Mouse (Mus musculus): ENCODE measurements around the gene Epop. TPM values are rescaled to one million over a fixed set of nuclear protein-coding genes. Genes with fewer than 3 reads are reported as not detected.

The Epop gene
- polyA plus RNA-seq, 1 experiment: 0.86 TPM

GRCm38 (mm10) chr11:97607056-97607725 lies 22.3 kb downstream of the Epop start:
- 97% methylated on average over 8 of the region's 8 CpGs for WGBS
- H3K4me3 ChIP-seq (ENCODE audit: insufficient read depth, low read depth, low read length): no peak overlapping the region
- no peak overlapping the region for H3K27ac ChIP-seq (ENCODE audit: insufficient read depth, low read depth, low read length)
- no peaks in the 10 kb centered on the region for H3K36me3 ChIP-seq (ENCODE audit: control insufficient read depth, insufficient read depth, low read length)
- H3K4me1 ChIP-seq (ENCODE audit: control insufficient read depth, insufficient read depth, low read length): peaks cover 2% of the 10 kb centered on the region; the same call in 1 of the 2 replicates
- H3K27me3 ChIP-seq (replicated peaks; ENCODE audit: control insufficient read depth, insufficient read depth, low read length): no peaks in the 10 kb centered on the region
- DNase-seq: no peak
- TF ChIP-seq POLR2A (IDR thresholded peaks at IDR 0.05; ENCODE audit: low read depth, low read length) (no peak), CTCF (conservative IDR thresholded peaks at IDR 0.05; ENCODE audit: insufficient read depth, insufficient read length, low read depth, low read length) (no peak)

- no peaks in the 10 kb centered on the region for H3K36me3 ChIP-seq (ENCODE audit: control insufficient read depth, insufficient read depth, low read length)
- no peak for TF ChIP-seq POLR2A (IDR thresholded peaks at IDR 0.05; ENCODE audit: low read depth, low read length)
- no peak for TF ChIP-seq CTCF (conservative IDR thresholded peaks at IDR 0.05; ENCODE audit: insufficient read depth, insufficient read length, low read depth, low read length)
- H3K27ac ChIP-seq (ENCODE audit: insufficient read depth, low read depth, low read length): no peak overlapping the region
- WGBS: 11% methylated on average over 10 of the region's 10 CpGs
- H3K4me3 ChIP-seq (ENCODE audit: insufficient read depth, low read depth, low read length): no peak overlapping the region
- no peaks in the 10 kb centered on the region for H3K27me3 ChIP-seq (replicated peaks; ENCODE audit: control insufficient read depth, insufficient read depth, low read length)
- DNase-seq: peak; percentile 58
- H3K4me1 ChIP-seq (ENCODE audit: control insufficient read depth, insufficient read depth, low read length): peaks cover 2% of the 10 kb centered on the region; the same call in 1 of the 2 replicates
These were observed 25.6 kb downstream of the Epop start for GRCm38 (mm10) chr11:97603891-97604290.

GRCm38 (mm10) chr11:97602223-97602622 lies 27.3 kb downstream of the Epop start:
- Histone ChIP-seq H3K27me3 (replicated peaks; ENCODE audit: control insufficient read depth, insufficient read depth, low read length) (no peaks in the 10 kb centered on the region), H3K27ac (ENCODE audit: insufficient read depth, low read depth, low read length) (no peak overlapping the region), H3K4me1 (ENCODE audit: control insufficient read depth, insufficient read depth, low read length) (peaks cover 2% of the 10 kb centered on the region; the same call in 1 of the 2 replicates), H3K36me3 (ENCODE audit: control insufficient read depth, insufficient read depth, low read length) (no peaks in the 10 kb centered on the region), H3K4me3 (ENCODE audit: insufficient read depth, low read depth, low read length) (no peak overlapping the region)
- TF ChIP-seq POLR2A (IDR thresholded peaks at IDR 0.05; ENCODE audit: low read depth, low read length): no peak
- no peak for TF ChIP-seq CTCF (conservative IDR thresholded peaks at IDR 0.05; ENCODE audit: insufficient read depth, insufficient read length, low read depth, low read length)
- 52% methylated on average over 6 of the region's 6 CpGs for WGBS
- DNase-seq: no peak

- 89% methylated on average over 8 of the region's 8 CpGs for WGBS
- H3K4me3 ChIP-seq (ENCODE audit: insufficient read depth, low read depth, low read length): no peak overlapping the region
- no peak overlapping the region for H3K27ac ChIP-seq (ENCODE audit: insufficient read depth, low read depth, low read length)
- no peak for TF ChIP-seq POLR2A (IDR thresholded peaks at IDR 0.05; ENCODE audit: low read depth, low read length)
- no peak for TF ChIP-seq CTCF (conservative IDR thresholded peaks at IDR 0.05; ENCODE audit: insufficient read depth, insufficient read length, low read depth, low read length)
- H3K36me3 ChIP-seq (ENCODE audit: control insufficient read depth, insufficient read depth, low read length): no peaks in the 10 kb centered on the region
- H3K4me1 ChIP-seq (ENCODE audit: control insufficient read depth, insufficient read depth, low read length): peaks cover 2% of the 10 kb centered on the region; the same call in 1 of the 2 replicates
- DNase-seq: no peak
- H3K27me3 ChIP-seq (replicated peaks; ENCODE audit: control insufficient read depth, insufficient read depth, low read length): no peaks in the 10 kb centered on the region
These were observed 30.4 kb downstream of the Epop start for GRCm38 (mm10) chr11:97599104-97599503.

GRCm38 (mm10) chr11:97597945-97598691 lies 31.4 kb downstream of the Epop start:
- no peak for TF ChIP-seq POLR2A (IDR thresholded peaks at IDR 0.05; ENCODE audit: low read depth, low read length)
- TF ChIP-seq CTCF (conservative IDR thresholded peaks at IDR 0.05; ENCODE audit: insufficient read depth, insufficient read length, low read depth, low read length): no peak
- WGBS: 78% methylated on average over 10 of the region's 10 CpGs
- H3K4me1 ChIP-seq (ENCODE audit: control insufficient read depth, insufficient read depth, low read length): no peaks in the 10 kb centered on the region
- H3K4me3 ChIP-seq (ENCODE audit: insufficient read depth, low read depth, low read length): no peak overlapping the region
- no peaks in the 10 kb centered on the region for H3K27me3 ChIP-seq (replicated peaks; ENCODE audit: control insufficient read depth, insufficient read depth, low read length)
- no peak overlapping the region for H3K27ac ChIP-seq (ENCODE audit: insufficient read depth, low read depth, low read length)
- no peak for DNase-seq
- H3K36me3 ChIP-seq (ENCODE audit: control insufficient read depth, insufficient read depth, low read length): no peaks in the 10 kb centered on the region

GRCm38 (mm10) chr11:97594136-97594535 lies 35.4 kb downstream of the Epop start:
- 58% methylated on average over 6 of the region's 6 CpGs for WGBS
- TF ChIP-seq CTCF (conservative IDR thresholded peaks at IDR 0.05; ENCODE audit: insufficient read depth, insufficient read length, low read depth, low read length) (no peak), POLR2A (IDR thresholded peaks at IDR 0.05; ENCODE audit: low read depth, low read length) (no peak)
- H3K27me3 ChIP-seq (replicated peaks; ENCODE audit: control insufficient read depth, insufficient read depth, low read length): no peaks in the 10 kb centered on the region
- peak; percentile 55 for DNase-seq
- H3K27ac ChIP-seq (ENCODE audit: insufficient read depth, low read depth, low read length): no peak overlapping the region
- H3K4me1 ChIP-seq (ENCODE audit: control insufficient read depth, insufficient read depth, low read length): no peaks in the 10 kb centered on the region
- H3K36me3 ChIP-seq (ENCODE audit: control insufficient read depth, insufficient read depth, low read length): no peaks in the 10 kb centered on the region
- H3K4me3 ChIP-seq (ENCODE audit: insufficient read depth, low read depth, low read length): no peak overlapping the region

- H3K27ac ChIP-seq (ENCODE audit: insufficient read depth, low read depth, low read length): no peak overlapping the region
- no peaks in the 10 kb centered on the region for H3K36me3 ChIP-seq (ENCODE audit: control insufficient read depth, insufficient read depth, low read length)
- H3K4me1 ChIP-seq (ENCODE audit: control insufficient read depth, insufficient read depth, low read length): no peaks in the 10 kb centered on the region
- WGBS: 12% methylated on average over 5 of the region's 5 CpGs
- H3K4me3 ChIP-seq (ENCODE audit: insufficient read depth, low read depth, low read length): no peak overlapping the region
- H3K27me3 ChIP-seq (replicated peaks; ENCODE audit: control insufficient read depth, insufficient read depth, low read length): no peaks in the 10 kb centered on the region
- no peak for DNase-seq
- no peak for TF ChIP-seq CTCF (conservative IDR thresholded peaks at IDR 0.05; ENCODE audit: insufficient read depth, insufficient read length, low read depth, low read length)
- TF ChIP-seq POLR2A (IDR thresholded peaks at IDR 0.05; ENCODE audit: low read depth, low read length): no peak
These were observed 37.6 kb downstream of the Epop start for GRCm38 (mm10) chr11:97591910-97592309.
